Mouse (Mus musculus) erythroblast, embryonic 14.5 days (primary cell): Measurements from ENCODE around the gene Myod1.

Experiments
- GATA1 ChIP-seq: IDR thresholded peaks from 2 replicates; pipeline ENCODE4 v1.6.1; 2012; ENCODE audit warnings: low read length, inconsistent platforms, mixed read lengths
- TAL1 ChIP-seq: IDR thresholded peaks from 3 replicates; pipeline ENCODE4 v1.6.1; 2012; ENCODE audit warnings: low read length, inconsistent platforms, mixed read lengths

DNA sequence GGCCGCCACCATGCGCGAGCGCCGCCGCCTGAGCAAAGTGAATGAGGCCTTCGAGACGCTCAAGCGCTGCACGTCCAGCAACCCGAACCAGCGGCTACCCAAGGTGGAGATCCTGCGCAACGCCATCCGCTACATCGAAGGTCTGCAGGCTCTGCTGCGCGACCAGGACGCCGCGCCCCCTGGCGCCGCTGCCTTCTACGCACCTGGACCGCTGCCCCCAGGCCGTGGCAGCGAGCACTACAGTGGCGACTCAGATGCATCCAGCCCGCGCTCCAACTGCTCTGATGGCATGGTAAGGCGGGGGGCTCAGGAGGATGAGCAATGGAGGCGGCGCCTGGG is 703 bp downstream of the Myod1 start:
- TF ChIP-seq TAL1 (no peak), GATA1 (no peak)
